In the genomic region with DNA sequence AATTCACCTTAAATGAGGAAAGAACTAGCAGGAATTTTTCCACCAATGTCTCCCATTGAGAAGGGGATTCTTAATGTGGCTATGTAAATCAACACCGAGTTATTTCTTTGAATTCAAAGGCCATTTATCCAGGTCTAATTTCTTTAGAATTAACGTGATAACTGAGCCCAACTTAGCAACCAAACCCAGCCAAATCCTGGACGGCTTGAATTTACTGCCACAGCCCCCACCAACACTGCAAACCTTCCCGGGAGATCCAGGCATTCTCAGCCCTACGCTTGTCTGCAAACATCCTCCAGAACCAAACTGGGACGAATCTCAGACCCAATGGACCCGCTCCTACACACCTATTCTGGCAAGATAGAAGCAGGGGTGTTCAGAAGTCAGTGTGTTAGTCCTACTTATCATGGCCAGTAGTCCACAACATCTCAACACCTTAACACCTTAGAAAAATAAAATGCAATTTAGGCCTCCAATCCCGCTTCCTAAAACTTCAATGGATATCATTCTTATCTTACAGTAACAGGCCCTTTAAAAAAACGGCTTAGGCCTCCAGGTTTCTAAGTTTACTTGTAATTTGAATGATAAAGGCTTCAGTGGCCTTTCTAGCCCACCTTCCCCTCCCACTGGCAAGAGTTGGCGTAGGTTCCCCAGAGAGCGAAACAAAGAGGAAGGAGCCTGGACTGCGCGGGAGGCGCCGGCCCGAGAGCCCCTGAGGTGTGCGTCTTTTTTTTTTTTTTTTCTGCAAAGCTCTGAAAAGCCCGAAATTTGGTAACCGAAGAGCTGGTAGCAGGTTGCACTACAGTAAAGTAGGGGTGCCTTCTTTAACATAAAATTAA, we compare ENCODE assay signal across 11 mouse cellular contexts. TPM values are rescaled to one million over a fixed set of nuclear protein-coding genes. Genes with fewer than 3 reads are reported as not detected.
DNase-seq lines count a peak whose midpoint lies in the region; ATAC-seq and TF ChIP-seq lines count a peak whose summit lies in the region.
"Had no signal": no experiment of that assay in that cellular context is flagged by ENCODE, and none has a peak within 500 bp of the region (broad histone marks: within the 10 kb centered on the region; RNA-seq: fewer than 3 reads in every experiment).

No protein-coding gene starts in this region.

- no peak overlapping the region for H3K27ac ChIP-seq in heart, postnatal 0 days (ENCODE audit: low read depth)
- H3K27ac ChIP-seq in embryonic facial prominence, embryonic 10.5 days (replicated peaks): peak overlapping the region; percentile 88
- no peak overlapping the region for H3K27ac ChIP-seq in intestine, postnatal 0 days (ENCODE audit: low read depth, low read length)

- H3K9ac ChIP-seq in heart, postnatal 0 days (replicated peaks; ENCODE audit: low read depth, low read length): no peak overlapping the region
- H3K9ac ChIP-seq in intestine, postnatal 0 days (ENCODE audit: low read depth, low read length): no peak overlapping the region

- H3K4me1 ChIP-seq in heart, postnatal 0 days (ENCODE audit: control insufficient read depth, insufficient read depth): peaks cover 16% of the 10 kb centered on the region
- H3K4me1 ChIP-seq in embryonic facial prominence, embryonic 10.5 days: peaks cover 60% of the 10 kb centered on the region
- no peaks in the 10 kb centered on the region for H3K4me1 ChIP-seq in intestine, postnatal 0 days (replicated peaks; ENCODE audit: control insufficient read depth, insufficient read depth, low read length)

- ATAC-seq in heart, postnatal 0 days (ENCODE audit: insufficient read depth, low read depth): no peak
- no peak for ATAC-seq in intestine, postnatal 0 days
- no peak for ATAC-seq in erythroid progenitor cell, adult 5-6 weeks (replicated peaks; ENCODE audit: low FRiP score, poor library complexity, severe bottlenecking)

- TF ChIP-seq CTCF in heart, postnatal 0 days (IDR thresholded peaks at IDR 0.05; ENCODE audit: low read depth): no peak
- no peak for TF ChIP-seq CTCF in intestine, postnatal 0 days (IDR thresholded peaks at IDR 0.05; ENCODE audit: low read depth)

- 6% methylated on average over 19 of the region's 19 CpGs for WGBS in heart, postnatal 0 days
- WGBS in embryonic facial prominence, embryonic 10.5 days: 1% methylated on average over 19 of the region's 19 CpGs
- 11% methylated on average over 19 of the region's 19 CpGs for WGBS in intestine, postnatal 0 days

- TF ChIP-seq EP300 in heart, postnatal 0 days (IDR thresholded peaks at IDR 0.05; ENCODE audit: low read depth): no peak

- H3K4me2 ChIP-seq in heart, postnatal 0 days (ENCODE audit: low read depth, low read length): peak overlapping the region; percentile 33
- no peak overlapping the region for H3K4me2 ChIP-seq in intestine, postnatal 0 days (replicated peaks; ENCODE audit: low read depth)

- no peaks in the 10 kb centered on the region for H3K9me3 ChIP-seq in heart, postnatal 0 days (replicated peaks; ENCODE audit: control insufficient read depth, low read length)
- no peaks in the 10 kb centered on the region for H3K9me3 ChIP-seq in embryonic facial prominence, embryonic 10.5 days
- no peaks in the 10 kb centered on the region for H3K9me3 ChIP-seq in intestine, postnatal 0 days (ENCODE audit: control insufficient read depth)

- peaks cover 98% of the 10 kb centered on the region for H3K27me3 ChIP-seq in heart, postnatal 0 days (ENCODE audit: control insufficient read depth, insufficient read depth, low read length)
- peaks cover 100% of the 10 kb centered on the region for H3K27me3 ChIP-seq in embryonic facial prominence, embryonic 10.5 days (replicated peaks; ENCODE audit: low read depth, poor library complexity, severe bottlenecking)
- peaks cover 99% of the 10 kb centered on the region for H3K27me3 ChIP-seq in intestine, postnatal 0 days (replicated peaks; ENCODE audit: control insufficient read depth, insufficient read depth, low read length)

- no peak for DNase-seq in heart, postnatal 0 days (ENCODE audit: low spot score)
- no peak for DNase-seq in heart, postnatal 25 days (ENCODE audit: low spot score)
- peak; percentile 88 for DNase-seq in ES-CJ7 (ENCODE audit: low read depth, low spot score)
- DNase-seq in embryonic facial prominence, embryonic 10.5 days (ENCODE audit: low spot score): peak; percentile 47
- no peak for DNase-seq in spleen, postnatal 14 days (ENCODE audit: low spot score in 2 of 2)
- no peak for DNase-seq in layer of hippocampus, postnatal 25 days (ENCODE audit: extremely low spot score in 1 of 2, low spot score in 1 of 2)
- DNase-seq: lung, postnatal 4 days; thymus, adult 2 months had no signal

- intact Hi-C loops in heart, postnatal 25 days (cut with DNase I): no loop called here

- H3K4me3 ChIP-seq in heart, postnatal 0 days (ENCODE audit: low read depth, low read length): peak overlapping the region; percentile 29
- peak overlapping the region; percentile 74 for H3K4me3 ChIP-seq in embryonic facial prominence, embryonic 10.5 days
- H3K4me3 ChIP-seq in intestine, postnatal 0 days (ENCODE audit: low read depth, low read length): 0 out of 2 replicates have a peak overlapping the region, but pooled peaks have one; percentile 25

- no peaks in the 10 kb centered on the region for H3K36me3 ChIP-seq in heart, postnatal 0 days (replicated peaks; ENCODE audit: control insufficient read depth, insufficient read depth, low read length)
- no peaks in the 10 kb centered on the region for H3K36me3 ChIP-seq in embryonic facial prominence, embryonic 10.5 days (replicated peaks)
- no peaks in the 10 kb centered on the region for H3K36me3 ChIP-seq in intestine, postnatal 0 days (ENCODE audit: control insufficient read depth, insufficient read depth)

RNA-seq across cellular contexts. Expression of gene Dlx6, which starts 3.8 kb away (rescaled TPM):
- total RNA-seq in heart, postnatal 0 days (2014; rRNA removed; ENCODE audit: low replicate concordance): not detected in 2 replicates
- polyA plus RNA-seq in heart, postnatal 0 days (2015; fragmentation: Nextera tagmentation; extraction: Ambion mirVana): not detected in 2 replicates
- total RNA-seq in heart, postnatal 25 days (2021): not detected
- 4.9 and 5.9 TPM in 2 replicates for polyA plus RNA-seq in embryonic facial prominence, embryonic 10.5 days (2016; fragmentation: Nextera tagmentation; extraction: Ambion mirVana)
- polyA plus RNA-seq in intestine, postnatal 0 days (2015; fragmentation: Nextera tagmentation; extraction: Ambion mirVana): not detected in 2 replicates
- total RNA-seq in erythroid progenitor cell, adult 5-6 weeks (2015; ENCODE audit: low replicate concordance): not detected in 2 replicates
- total RNA-seq in erythroid progenitor cell, adult 5-6 weeks (2017; ENCODE audit: low replicate concordance): not detected in 2 replicates
- 1 to 10 TPM; 6.2 to 8.1 TPM for total RNA-seq in layer of hippocampus, postnatal 25 days (2021)
- total RNA-seq: MEL had no signal
- polyA plus RNA-seq: thymus, adult 2 months had no signal

RNA-seq across cellular contexts. Expression of gene Dlx5, which starts 22.6 kb away (rescaled TPM):
- 0.58 TPM in 1 of 2 replicates, not detected in the other for total RNA-seq in heart, postnatal 0 days (2014; rRNA removed; ENCODE audit: low replicate concordance)
- polyA plus RNA-seq in heart, postnatal 0 days (2015; fragmentation: Nextera tagmentation; extraction: Ambion mirVana): 0.68 and 0.97 TPM in 2 replicates
- under 1 TPM in 1 of 2 experiments, not detected in 1; 0.34 TPM for total RNA-seq in heart, postnatal 25 days (2021)
- polyA plus RNA-seq in embryonic facial prominence, embryonic 10.5 days (2016; fragmentation: Nextera tagmentation; extraction: Ambion mirVana): 75.5 and 92.2 TPM in 2 replicates
- polyA plus RNA-seq in intestine, postnatal 0 days (2015; fragmentation: Nextera tagmentation; extraction: Ambion mirVana): 0.27 and 0.33 TPM in 2 replicates
- not detected in 2 replicates for total RNA-seq in erythroid progenitor cell, adult 5-6 weeks (2015; ENCODE audit: low replicate concordance)
- total RNA-seq in erythroid progenitor cell, adult 5-6 weeks (2017; ENCODE audit: low replicate concordance): 0.64 TPM in 1 of 2 replicates, not detected in the other
- 1 to 10 TPM; 4.2 to 6.1 TPM for total RNA-seq in layer of hippocampus, postnatal 25 days (2021)
- total RNA-seq: MEL had no signal

Comparison
In these comparisons a context has a peak if more than half of its experiments do, and no peak if none do; other contexts are left out.
1. DNase-seq: peak in ES-CJ7 (single experiment) and embryonic facial prominence, embryonic 10.5 days (single experiment); none in heart, postnatal 0 days (single experiment), heart, postnatal 25 days (single experiment), spleen, postnatal 14 days (0 of 2) and layer of hippocampus, postnatal 25 days (0 of 2).
2. Peak in every context shown above with its lines, with median percentiles within 50 percentile points of each other: H3K4me3 ChIP-seq.